22 mouse cellular contexts compared by ENCODE assay signal in genomic region chr14:34281736-34282269, GRCm38 (mm10). TPM values are rescaled to one million over a fixed set of nuclear protein-coding genes. Genes with fewer than 3 reads are reported as not detected.
A peak's percentile ranks its signal among the peaks of the same experiment; 100 is the strongest.
DNase-seq lines count a peak whose midpoint lies in the region; ATAC-seq and TF ChIP-seq lines count a peak whose summit lies in the region.
"Had no signal": no experiment of that assay in that cellular context is flagged by ENCODE, and none has a peak within 500 bp of the region (broad histone marks: within the 10 kb centered on the region; RNA-seq: fewer than 3 reads in every experiment).

No protein-coding gene starts in this region.

- no peak overlapping the region for H3K27ac ChIP-seq in intestine, embryonic 15.5 days
- H3K27ac ChIP-seq in intestine, postnatal 0 days (ENCODE audit: low read depth, low read length), result no peak overlapping the region
- H3K27ac ChIP-seq in midbrain, embryonic 16.5 days (ENCODE audit: low read length), result no peak overlapping the region
- H3K27ac ChIP-seq: embryonic facial prominence, embryonic 13.5 days; embryonic facial prominence, embryonic 15.5 days; forebrain, embryonic 10.5 days; forebrain, embryonic 12.5 days had no signal

- H3K4me1 ChIP-seq in intestine, embryonic 15.5 days (replicated peaks), result no peaks in the 10 kb centered on the region
- no peaks in the 10 kb centered on the region for H3K4me1 ChIP-seq in intestine, postnatal 0 days (replicated peaks; ENCODE audit: control insufficient read depth, insufficient read depth, low read length)
- H3K4me1 ChIP-seq in midbrain, embryonic 16.5 days (ENCODE audit: control insufficient read depth, insufficient read depth, low read length), result no peaks in the 10 kb centered on the region
- H3K4me1 ChIP-seq: embryonic facial prominence, embryonic 13.5 days; embryonic facial prominence, embryonic 15.5 days; forebrain, embryonic 10.5 days; forebrain, embryonic 12.5 days had no signal

- no peak overlapping the region for H3K9ac ChIP-seq in intestine, embryonic 15.5 days
- H3K9ac ChIP-seq in intestine, postnatal 0 days (ENCODE audit: low read depth, low read length), result no peak overlapping the region
- H3K9ac ChIP-seq in midbrain, embryonic 16.5 days (ENCODE audit: low read depth, low read length), result no peak overlapping the region
- H3K9ac ChIP-seq: embryonic facial prominence, embryonic 13.5 days; embryonic facial prominence, embryonic 15.5 days; forebrain, embryonic 12.5 days had no signal

- ATAC-seq in intestine, embryonic 15.5 days, result peak; percentile 84
- peak; percentile 73 for ATAC-seq in intestine, postnatal 0 days
- no peak for ATAC-seq in midbrain, embryonic 16.5 days
- ATAC-seq: activated CD4-positive, CD25-positive, alpha-beta regulatory T cell, adult 4 months; forebrain, embryonic 14.5 days; forebrain, embryonic 16.5 days; Patski had no signal

- H3K4me3 ChIP-seq in intestine, embryonic 15.5 days (replicated peaks), result no peak overlapping the region
- no peak overlapping the region for H3K4me3 ChIP-seq in intestine, postnatal 0 days (ENCODE audit: low read depth, low read length)
- no peak overlapping the region for H3K4me3 ChIP-seq in midbrain, embryonic 16.5 days (ENCODE audit: low read depth, low read length)
- H3K4me3 ChIP-seq: embryonic facial prominence, embryonic 13.5 days; embryonic facial prominence, embryonic 15.5 days; erythroblast, embryonic 14.5 days; forebrain, embryonic 10.5 days; forebrain, embryonic 12.5 days had no signal

- no peak for DNase-seq in kidney, postnatal 36 days
- no peak for DNase-seq in urinary bladder, adult 2 months (ENCODE audit: low spot score)
- DNase-seq: adrenal gland, adult 8-10 months; adrenal gland, postnatal 14 days; adrenal gland, postnatal 36 days; cerebellum, adult 11-12 months; cerebellum, adult 2 months; cerebellum, adult 9-10 months; cerebellum, postnatal 10 days; cerebellum, postnatal 25 days had no signal

- H3K27me3 ChIP-seq in intestine, embryonic 15.5 days (replicated peaks), result no peaks in the 10 kb centered on the region
- H3K27me3 ChIP-seq in intestine, postnatal 0 days (replicated peaks; ENCODE audit: control insufficient read depth, insufficient read depth, low read length), result no peaks in the 10 kb centered on the region
- no peaks in the 10 kb centered on the region for H3K27me3 ChIP-seq in midbrain, embryonic 16.5 days (ENCODE audit: control insufficient read depth, insufficient read depth, low read depth, low read length)
- H3K27me3 ChIP-seq: embryonic facial prominence, embryonic 13.5 days; embryonic facial prominence, embryonic 15.5 days; forebrain, embryonic 12.5 days; Patski had no signal

- no peak for TF ChIP-seq CTCF in intestine, postnatal 0 days (IDR thresholded peaks at IDR 0.05; ENCODE audit: low read depth)

- no peaks in the 10 kb centered on the region for H3K9me3 ChIP-seq in intestine, embryonic 15.5 days
- H3K9me3 ChIP-seq in intestine, postnatal 0 days (ENCODE audit: control insufficient read depth), result no peaks in the 10 kb centered on the region
- H3K9me3 ChIP-seq in midbrain, embryonic 16.5 days (replicated peaks; ENCODE audit: control insufficient read depth, low read length, poor library complexity, severe bottlenecking), result no peaks in the 10 kb centered on the region
- H3K9me3 ChIP-seq: embryonic facial prominence, embryonic 13.5 days; embryonic facial prominence, embryonic 15.5 days; forebrain, embryonic 10.5 days; forebrain, embryonic 12.5 days had no signal

- no peaks in the 10 kb centered on the region for H3K36me3 ChIP-seq in intestine, embryonic 15.5 days
- H3K36me3 ChIP-seq in intestine, postnatal 0 days (ENCODE audit: control insufficient read depth, insufficient read depth), result no peaks in the 10 kb centered on the region
- H3K36me3 ChIP-seq in midbrain, embryonic 16.5 days (ENCODE audit: control insufficient read depth, insufficient read depth, low read length), result no peaks in the 10 kb centered on the region
- H3K36me3 ChIP-seq: embryonic facial prominence, embryonic 13.5 days; embryonic facial prominence, embryonic 15.5 days; forebrain, embryonic 10.5 days; forebrain, embryonic 12.5 days had no signal

- 83% methylated on average over 5 of the region's 5 CpGs for WGBS in intestine, embryonic 15.5 days
- WGBS in intestine, postnatal 0 days, result 50% methylated on average over 5 of the region's 5 CpGs
- 95% methylated on average over 5 of the region's 5 CpGs for WGBS in midbrain, embryonic 16.5 days

- H3K4me2 ChIP-seq in intestine, embryonic 15.5 days (replicated peaks), result no peak overlapping the region
- no peak overlapping the region for H3K4me2 ChIP-seq in intestine, postnatal 0 days (replicated peaks; ENCODE audit: low read depth)
- no peak overlapping the region for H3K4me2 ChIP-seq in midbrain, embryonic 16.5 days (ENCODE audit: low read length)
- H3K4me2 ChIP-seq: embryonic facial prominence, embryonic 13.5 days; embryonic facial prominence, embryonic 15.5 days; forebrain, embryonic 12.5 days had no signal

RNA-seq across cellular contexts. Expression of gene Shld2, which starts 28.5 kb away (rescaled TPM):
- 6.7 and 7.0 TPM in 2 replicates for polyA plus RNA-seq in intestine, embryonic 15.5 days (2015; fragmentation: Nextera tagmentation; extraction: Ambion mirVana)
- 3.1 and 3.9 TPM in 2 replicates for polyA plus RNA-seq in intestine, postnatal 0 days (2015; fragmentation: Nextera tagmentation; extraction: Ambion mirVana)
- polyA plus RNA-seq in midbrain, embryonic 16.5 days (2015; fragmentation: Nextera tagmentation; extraction: Ambion mirVana), result 4.8 and 6.4 TPM in 2 replicates
- polyA plus RNA-seq in urinary bladder, adult 2 months (2012; rRNA removed), result 3.9 and 5.0 TPM in 2 replicates

RNA-seq across cellular contexts. Expression of gene Glud1, which starts 28.7 kb away (rescaled TPM):
- 90.1 and 91.9 TPM in 2 replicates for polyA plus RNA-seq in intestine, embryonic 15.5 days (2015; fragmentation: Nextera tagmentation; extraction: Ambion mirVana)
- polyA plus RNA-seq in intestine, postnatal 0 days (2015; fragmentation: Nextera tagmentation; extraction: Ambion mirVana), result 40.8 TPM in 2 replicates
- 89.8 and 92.8 TPM in 2 replicates for polyA plus RNA-seq in midbrain, embryonic 16.5 days (2015; fragmentation: Nextera tagmentation; extraction: Ambion mirVana)
- polyA plus RNA-seq in urinary bladder, adult 2 months (2012; rRNA removed), result 115 and 123 TPM in 2 replicates
